Mouse (Mus musculus): ENCODE data around the gene Efr3b.

DNA sequence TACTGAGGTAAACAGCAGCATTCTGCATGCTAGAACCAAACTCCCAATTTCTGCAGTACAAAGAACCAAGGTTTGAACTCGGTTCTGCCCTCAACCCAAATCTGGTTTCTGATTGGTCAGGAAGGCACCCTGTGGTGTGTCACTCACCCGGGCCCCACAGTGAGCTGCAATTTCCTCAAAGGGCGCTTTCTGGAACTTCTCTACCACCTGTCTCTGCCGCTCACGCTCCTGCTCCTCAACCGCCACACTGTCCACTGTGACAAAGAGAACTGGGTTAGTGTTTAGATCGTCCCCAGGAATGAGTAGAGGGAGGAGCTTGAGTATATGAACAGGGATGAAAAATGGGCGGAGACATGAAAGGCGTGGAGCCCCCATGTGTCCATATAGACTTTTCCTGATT is 70.3 kb downstream of the Efr3b start:
- TF ChIP-seq CTCF (IDR thresholded peaks at IDR 0.05) (no peak), EP300 (IDR thresholded peaks at IDR 0.05) (no peak)
